Mouse (Mus musculus) liver, adult 2 months (tissue): ENCODE results near the gene Colgalt1.

ENCODE experiments used
- CTCF ChIP-seq: fragments of 200-500 bp; IDR thresholded peaks from 2 replicates; pipeline ENCODE4 v1.5.1; 2011; ENCODE audit warnings: low read depth, low read length, control low read depth
- POLR2A ChIP-seq: fragments of 200-500 bp; IDR thresholded peaks from 2 replicates; pipeline ENCODE4 v1.6.1; 2011; ENCODE audit warnings: low read length, control low read depth; ENCODE audit not compliant: insufficient read depth; ENCODE audit errors: extremely low read depth

- no peak for TF ChIP-seq CTCF
- no peak for TF ChIP-seq POLR2A
Observed at GRCm38 (mm10) chr8:71670198-71670597, 59.4 kb downstream of the Colgalt1 start.
